8 mouse cellular contexts compared by ENCODE assay signal in the genomic region with DNA sequence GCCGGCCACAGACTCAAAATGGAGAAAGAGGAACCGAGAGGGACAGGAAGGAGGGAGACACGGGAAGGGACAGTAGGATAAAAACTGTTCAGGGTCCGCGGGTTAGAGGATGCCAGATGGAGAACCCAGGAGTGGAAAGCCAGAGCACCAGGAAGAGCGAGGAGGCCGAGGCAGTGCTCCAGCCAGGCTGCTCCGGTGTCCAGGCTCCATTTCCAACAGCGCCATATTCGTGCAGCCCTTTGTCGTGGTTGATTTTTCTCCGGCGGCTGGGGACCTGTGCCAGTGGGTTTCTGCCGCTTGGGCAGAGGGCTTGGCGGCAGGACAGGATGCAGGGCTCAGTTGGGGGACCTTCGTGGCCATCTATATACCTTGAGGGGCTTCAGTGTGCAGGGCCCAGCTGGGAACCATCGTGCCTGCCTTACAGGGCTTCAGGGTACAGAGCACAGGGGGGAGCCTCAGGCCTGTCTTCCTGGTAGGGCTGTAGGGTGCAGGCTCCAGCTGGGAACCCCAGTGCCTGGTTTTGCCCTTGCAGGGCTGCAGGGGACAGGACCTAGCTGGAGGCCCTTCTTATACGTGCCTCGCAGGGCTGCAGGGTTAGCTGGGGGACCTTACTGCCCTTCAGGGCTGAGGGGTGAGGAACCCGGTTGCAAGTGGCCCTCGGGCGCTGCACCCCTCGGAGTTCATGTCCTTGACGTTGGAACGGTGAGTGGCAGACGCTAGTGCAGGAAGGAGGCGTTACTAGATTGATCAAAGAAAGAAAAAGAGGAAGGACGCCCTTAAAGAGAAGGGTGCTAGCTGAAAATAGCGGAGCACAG.
DNase-seq lines count a peak whose midpoint lies in the region; ATAC-seq lines count a peak whose summit lies in the region.

No protein-coding gene starts in this region.

- no peak overlapping the region for H3K27ac ChIP-seq in embryonic facial prominence, embryonic 14.5 days (replicated peaks; ENCODE audit: low read depth, low read length)
- H3K27ac ChIP-seq in heart, embryonic 11.5 days (ENCODE audit: low read depth, low read length), result no peak overlapping the region
- H3K27ac ChIP-seq in midbrain, embryonic 16.5 days (ENCODE audit: low read length), result no peak overlapping the region
- no peak overlapping the region for H3K27ac ChIP-seq in stomach, embryonic 14.5 days (ENCODE audit: low read length)

- H3K9me3 ChIP-seq in embryonic facial prominence, embryonic 14.5 days (ENCODE audit: control insufficient read depth, low read length), result no peaks in the 10 kb centered on the region
- H3K9me3 ChIP-seq in heart, embryonic 11.5 days (replicated peaks; ENCODE audit: control insufficient read depth, low read length), result no peaks in the 10 kb centered on the region
- no peaks in the 10 kb centered on the region for H3K9me3 ChIP-seq in midbrain, embryonic 16.5 days (replicated peaks; ENCODE audit: control insufficient read depth, low read length, poor library complexity, severe bottlenecking)
- H3K9me3 ChIP-seq in stomach, embryonic 14.5 days (ENCODE audit: control insufficient read depth, low read depth, low read length), result no peaks in the 10 kb centered on the region

- no peaks in the 10 kb centered on the region for H3K36me3 ChIP-seq in embryonic facial prominence, embryonic 14.5 days (ENCODE audit: control insufficient read depth, insufficient read depth, low read length)
- H3K36me3 ChIP-seq in heart, embryonic 11.5 days (ENCODE audit: control insufficient read depth, insufficient read depth, low read length), result no peaks in the 10 kb centered on the region
- no peaks in the 10 kb centered on the region for H3K36me3 ChIP-seq in midbrain, embryonic 16.5 days (ENCODE audit: control insufficient read depth, insufficient read depth, low read length)
- H3K36me3 ChIP-seq in stomach, embryonic 14.5 days (ENCODE audit: control insufficient read depth, insufficient read depth, low read length), result no peaks in the 10 kb centered on the region

- peak overlapping the region; percentile 86 for H3K4me2 ChIP-seq in embryonic facial prominence, embryonic 14.5 days (ENCODE audit: low read depth, low read length)
- peak overlapping the region; percentile 74 for H3K4me2 ChIP-seq in heart, embryonic 11.5 days
- H3K4me2 ChIP-seq in midbrain, embryonic 16.5 days (ENCODE audit: low read length), result peak overlapping the region; percentile 90
- peak overlapping the region; percentile 97 for H3K4me2 ChIP-seq in stomach, embryonic 14.5 days (replicated peaks; ENCODE audit: low read depth, low read length)

- H3K9ac ChIP-seq in embryonic facial prominence, embryonic 14.5 days (ENCODE audit: low read depth, low read length), result peak overlapping the region; percentile 51
- H3K9ac ChIP-seq in heart, embryonic 11.5 days (ENCODE audit: low read depth, low read length), result peak overlapping the region; percentile 59; the same call in 1 of the 2 replicates
- peak overlapping the region; percentile 72 for H3K9ac ChIP-seq in midbrain, embryonic 16.5 days (ENCODE audit: low read depth, low read length)
- H3K9ac ChIP-seq in stomach, embryonic 14.5 days (replicated peaks; ENCODE audit: low read depth, low read length), result peak overlapping the region; percentile 34; the same call in 1 of the 2 replicates

- peak; percentile 21 to 43 for DNase-seq in right cerebral cortex, adult 2 months (ENCODE audit: low spot score in 2 of 2)
- DNase-seq in right cerebral cortex, postnatal 36 days (ENCODE audit: low spot score in 2 of 2), result no peak
- no peak for DNase-seq in embryonic facial prominence, embryonic 14.5 days (ENCODE audit: low spot score)
- DNase-seq in kidney, adult 9 months, result peak; percentile 32
- peak; percentile 15 for DNase-seq in liver

- peak; percentile 86 for ATAC-seq in embryonic facial prominence, embryonic 14.5 days (ENCODE audit: low read depth)
- ATAC-seq in heart, embryonic 11.5 days (replicated peaks; ENCODE audit: insufficient number of reproducible peaks, low FRiP score, low TSS enrichment), result peak; percentile 67; the same call in 1 of the 2 replicates
- ATAC-seq in midbrain, embryonic 16.5 days, result peak; percentile 90
- peak; percentile 75 for ATAC-seq in stomach, embryonic 14.5 days (ENCODE audit: insufficient number of reproducible peaks, insufficient read depth, low FRiP score, low read depth)

- 0% methylated on average over 29 of the region's 29 CpGs for WGBS in embryonic facial prominence, embryonic 14.5 days
- under 1% methylated on average over 29 of the region's 29 CpGs for WGBS in heart, embryonic 11.5 days (ENCODE audit: insufficient replicate concordance)
- 1% methylated on average over 27 of the region's 29 CpGs for WGBS in midbrain, embryonic 16.5 days
- WGBS in stomach, embryonic 14.5 days, result 3% methylated on average over 27 of the region's 29 CpGs

- H3K27me3 ChIP-seq in embryonic facial prominence, embryonic 14.5 days (replicated peaks; ENCODE audit: control insufficient read depth, insufficient read depth, low read length), result peaks cover 68% of the 10 kb centered on the region
- peaks cover 42% of the 10 kb centered on the region for H3K27me3 ChIP-seq in heart, embryonic 11.5 days (ENCODE audit: control insufficient read depth, insufficient read depth, low read length)
- H3K27me3 ChIP-seq in midbrain, embryonic 16.5 days (ENCODE audit: control insufficient read depth, insufficient read depth, low read depth, low read length), result peaks cover 16% of the 10 kb centered on the region
- 0 out of 2 replicates have a peak, but pooled peaks cover 3% of the 10 kb centered on the region for H3K27me3 ChIP-seq in stomach, embryonic 14.5 days (ENCODE audit: control insufficient read depth, insufficient read depth, low read length)

- peak overlapping the region; percentile 48 for H3K4me3 ChIP-seq in embryonic facial prominence, embryonic 14.5 days (ENCODE audit: low read depth, low read length)
- peak overlapping the region; percentile 43 for H3K4me3 ChIP-seq in heart, embryonic 11.5 days (ENCODE audit: low read depth, low read length)
- peak overlapping the region; percentile 50 for H3K4me3 ChIP-seq in midbrain, embryonic 16.5 days (ENCODE audit: low read depth, low read length)
- peak overlapping the region; percentile 40 for H3K4me3 ChIP-seq in stomach, embryonic 14.5 days (ENCODE audit: low read depth, low read length)

- peaks cover 16% of the 10 kb centered on the region for H3K4me1 ChIP-seq in embryonic facial prominence, embryonic 14.5 days (ENCODE audit: control insufficient read depth, insufficient read depth, low read length)
- H3K4me1 ChIP-seq in heart, embryonic 11.5 days (ENCODE audit: control insufficient read depth, insufficient read depth, low read length), result peaks cover 15% of the 10 kb centered on the region; the same call in 1 of the 2 replicates
- H3K4me1 ChIP-seq in midbrain, embryonic 16.5 days (ENCODE audit: control insufficient read depth, insufficient read depth, low read length), result peaks cover 23% of the 10 kb centered on the region
- peaks cover 11% of the 10 kb centered on the region; the same call in 1 of the 2 replicates for H3K4me1 ChIP-seq in stomach, embryonic 14.5 days (ENCODE audit: control insufficient read depth, insufficient read depth, low read length)

Comparison
In these comparisons a context has a peak if more than half of its experiments do, and no peak if none do; other contexts are left out.
1. DNase-seq: peak in right cerebral cortex, adult 2 months (2 of 2), kidney, adult 9 months (single experiment) and liver (single experiment); none in right cerebral cortex, postnatal 36 days (0 of 2) and embryonic facial prominence, embryonic 14.5 days (single experiment).
2. Peak in every context shown above with its lines, with median percentiles within 50 percentile points of each other: ATAC-seq, H3K4me2 ChIP-seq, H3K4me3 ChIP-seq and H3K9ac ChIP-seq.